Mouse (Mus musculus): ENCODE results near the gene Vmn1r116. TPM values are rescaled to one million over a fixed set of nuclear protein-coding genes. Genes with fewer than 3 reads are reported as not detected.
"Not testable (repeated sequence)": the region's sequence is repeated elsewhere in the genome, so short reads cannot be mapped to it uniquely, and the experiment has no call there.

Vmn1r116 gene
- not detected in 2 replicates for polyA plus RNA-seq (2016; fragmentation: Nextera tagmentation; extraction: Ambion mirVana)

GRCm38 (mm10) chr7:20871956-20872355, at the start of gene Vmn1r116:
Vmn1r116 (plus strand) TSS chr7:20872256.
- H3K27me3 ChIP-seq; H3K4me1 ChIP-seq; H3K9ac ChIP-seq; H3K27ac ChIP-seq; ATAC-seq (ENCODE audit: low FRiP score); H3K4me2 ChIP-seq (replicated peaks); H3K36me3 ChIP-seq; H3K9me3 ChIP-seq (replicated peaks); H3K4me3 ChIP-seq: not testable (repeated sequence)
- WGBS = 54% methylated on average over 3 of the region's 3 CpGs

GRCm38 (mm10) chr7:20844885-20845284, 27.2 kb upstream of the Vmn1r116 start, which contains the start of gene Vmn1r115:
Vmn1r115 (minus strand) TSS chr7:20844985.
- not testable (repeated sequence) for H3K9ac ChIP-seq; ATAC-seq (ENCODE audit: low FRiP score); H3K4me3 ChIP-seq; H3K27ac ChIP-seq; H3K9me3 ChIP-seq (replicated peaks); H3K4me1 ChIP-seq; H3K27me3 ChIP-seq; H3K36me3 ChIP-seq; H3K4me2 ChIP-seq (replicated peaks)
- 88% methylated on average over 1 of the region's 3 CpGs for WGBS

GRCm38 (mm10) chr7:20884021-20884420, 12.0 kb downstream of the Vmn1r116 start, which contains the start of gene Vmn1r117:
Vmn1r117 (minus strand) TSS chr7:20884121.
- H3K9ac ChIP-seq; H3K9me3 ChIP-seq (replicated peaks); H3K4me3 ChIP-seq; H3K27me3 ChIP-seq; H3K4me1 ChIP-seq; ATAC-seq (ENCODE audit: low FRiP score); H3K36me3 ChIP-seq; H3K4me2 ChIP-seq (replicated peaks); H3K27ac ChIP-seq: not testable (repeated sequence)
- WGBS = no CpG with 5 or more reads among the region's 2 CpGs

- not testable (repeated sequence) for H3K4me3 ChIP-seq; H3K9ac ChIP-seq; ATAC-seq (ENCODE audit: low FRiP score); H3K9me3 ChIP-seq (replicated peaks); H3K27ac ChIP-seq; H3K4me1 ChIP-seq; H3K4me2 ChIP-seq (replicated peaks); H3K36me3 ChIP-seq; H3K27me3 ChIP-seq
- no CpG with 5 or more reads among the region's 2 CpGs for WGBS
Observed at GRCm38 (mm10) chr7:20912247-20912646, 40.2 kb downstream of the Vmn1r116 start, which contains the start of gene Vmn1r118. Vmn1r118 (minus strand) TSS chr7:20912347.

Other genes starting within 250 kb of the Vmn1r116 start
- not detected in 2 replicates for gene Vmn1r107, start 203.3 kb upstream of the Vmn1r116 start, polyA plus RNA-seq (2016; fragmentation: Nextera tagmentation; extraction: Ambion mirVana)
- not detected in 2 replicates for gene Vmn1r111, start 169.0 kb upstream of the Vmn1r116 start, polyA plus RNA-seq (2016; fragmentation: Nextera tagmentation; extraction: Ambion mirVana)
- gene Gm10668, start 141.6 kb upstream of the Vmn1r116 start, polyA plus RNA-seq (2016; fragmentation: Nextera tagmentation; extraction: Ambion mirVana) = not detected in 2 replicates
- gene Vmn1r112, start 101.1 kb upstream of the Vmn1r116 start, polyA plus RNA-seq (2016; fragmentation: Nextera tagmentation; extraction: Ambion mirVana) = not detected in 2 replicates
- gene Vmn1r113, start 85.0 kb upstream of the Vmn1r116 start, polyA plus RNA-seq (2016; fragmentation: Nextera tagmentation; extraction: Ambion mirVana) = not detected in 2 replicates
- not detected in 2 replicates for gene Vmn1r114, start 60.1 kb upstream of the Vmn1r116 start, polyA plus RNA-seq (2016; fragmentation: Nextera tagmentation; extraction: Ambion mirVana)
- not detected in 2 replicates for gene Vmn1r115, start 27.3 kb upstream of the Vmn1r116 start, polyA plus RNA-seq (2016; fragmentation: Nextera tagmentation; extraction: Ambion mirVana)
- gene Vmn1r117, start 11.9 kb downstream of the Vmn1r116 start, polyA plus RNA-seq (2016; fragmentation: Nextera tagmentation; extraction: Ambion mirVana) = not detected in 2 replicates
- gene Vmn1r118, start 40.1 kb downstream of the Vmn1r116 start, polyA plus RNA-seq (2016; fragmentation: Nextera tagmentation; extraction: Ambion mirVana) = not detected in 2 replicates
- not detected in 2 replicates for gene Vmn1r119, start 140.2 kb downstream of the Vmn1r116 start, polyA plus RNA-seq (2016; fragmentation: Nextera tagmentation; extraction: Ambion mirVana)
- not detected in 2 replicates for gene Vmn1r120, start 181.5 kb downstream of the Vmn1r116 start, polyA plus RNA-seq (2016; fragmentation: Nextera tagmentation; extraction: Ambion mirVana)
- gene Vmn1r121, start 226.3 kb downstream of the Vmn1r116 start, polyA plus RNA-seq (2016; fragmentation: Nextera tagmentation; extraction: Ambion mirVana) = not detected in 2 replicates